Mouse (Mus musculus): ENCODE data around the gene Pabpc4.

GRCm38 (mm10) chr4:123246651-123247050 lies 15.5 kb upstream of the Pabpc4 start:
- TF ChIP-seq CTCF (IDR thresholded peaks at IDR 0.05; ENCODE audit: extremely low read depth, insufficient read depth, low read length) = no peak
- TF ChIP-seq POLR2A (IDR thresholded peaks at IDR 0.05; ENCODE audit: extremely low read depth, insufficient read depth, low read length) = no peak

Data from cortical plate, adult 2 months (tissue).